Mouse (Mus musculus) embryonic facial prominence, embryonic 11.5 days (tissue): ENCODE measurements around the gene Ube2l6. TPM values are rescaled to one million over a fixed set of nuclear protein-coding genes. Genes with fewer than 3 reads are reported as not detected.

Experiments
- ATAC-seq: fragments of 200-750 bp; cut with Nextera tagmentation; replicated peaks from 2 replicates; pipeline ENCODE4 v1.8.0; 2017; ENCODE audit warnings: low read depth; ENCODE audit not compliant: insufficient number of reproducible peaks, low FRiP score, low TSS enrichment
- DNase-seq: peaks from one replicate; pipeline ENCODE4 v3.0.0-alpha.2; 2015; ENCODE audit warnings: low spot score
- H3K27ac ChIP-seq: fragments of 300-500 bp; sonication (generic); replicated peaks from 2 replicates; pipeline ENCODE4 v1.5.1; 2014; ENCODE audit warnings: mild to moderate bottlenecking, low read depth, low read length, control low read depth
- H3K27me3 ChIP-seq: fragments of 300-500 bp; sonication (generic); 2 replicates; pipeline ENCODE4 v1.6.1; 2014; ENCODE audit warnings: mild to moderate bottlenecking, low read length, moderate library complexity, mixed read lengths; ENCODE audit not compliant: control insufficient read depth, insufficient read depth
- H3K36me3 ChIP-seq: fragments of 300-500 bp; sonication (generic); replicated peaks from 2 replicates; pipeline ENCODE4 v1.6.1; 2014; ENCODE audit warnings: low read depth, mild to moderate bottlenecking, low read length, moderate library complexity, mixed read lengths; ENCODE audit not compliant: control insufficient read depth, insufficient read depth
- H3K4me1 ChIP-seq: fragments of 300-500 bp; sonication (generic); 2 replicates; pipeline ENCODE4 v1.6.1; 2014; ENCODE audit warnings: low read length, mixed read lengths; ENCODE audit not compliant: control insufficient read depth, insufficient read depth
- H3K4me2 ChIP-seq: fragments of 300-500 bp; sonication (generic); 2 replicates; pipeline ENCODE4 v1.6.1; 2014; ENCODE audit warnings: low read depth, mild to moderate bottlenecking, control low read depth, low read length, moderate library complexity
- H3K4me3 ChIP-seq: fragments of 300-500 bp; sonication (generic); 2 replicates; pipeline ENCODE4 v1.5.1; 2014; ENCODE audit warnings: low read depth, low read length, control low read depth
- H3K9ac ChIP-seq: fragments of 300-500 bp; sonication (generic); replicated peaks from 2 replicates; pipeline ENCODE4 v1.6.1; 2014; ENCODE audit warnings: mild to moderate bottlenecking, control low read depth, low read length
- H3K9me3 ChIP-seq: fragments of 300-500 bp; sonication (generic); replicated peaks from 2 replicates; pipeline ENCODE4 v1.6.1; 2016; ENCODE audit warnings: mild to moderate bottlenecking, low read length, inconsistent platforms, mixed read lengths; ENCODE audit not compliant: control insufficient read depth
- WGBS: fragments of 180-500 bp; shearing (Covaris S2); extraction: QIAGEN DNeasy Blood & Tissue Kit; methylation state at CpG from one replicate; pipeline ENCODE4 v1.1.7; 2014; 5-methylcytosine and 5-hydroxymethylcytosine counted together
- polyA plus RNA-seq: library from polyadenylated mRNA; unstranded; fragments of >200 nt; fragmentation: Nextera tagmentation; extraction: Ambion mirVana; gene quantifications from 2 replicates; pipeline ENCODE4 v1.2.1, GENCODE M21; 2014

Ube2l6 gene
- polyA plus RNA-seq, 1 experiment from 2014 or later, result 30.6 TPM

DNA sequence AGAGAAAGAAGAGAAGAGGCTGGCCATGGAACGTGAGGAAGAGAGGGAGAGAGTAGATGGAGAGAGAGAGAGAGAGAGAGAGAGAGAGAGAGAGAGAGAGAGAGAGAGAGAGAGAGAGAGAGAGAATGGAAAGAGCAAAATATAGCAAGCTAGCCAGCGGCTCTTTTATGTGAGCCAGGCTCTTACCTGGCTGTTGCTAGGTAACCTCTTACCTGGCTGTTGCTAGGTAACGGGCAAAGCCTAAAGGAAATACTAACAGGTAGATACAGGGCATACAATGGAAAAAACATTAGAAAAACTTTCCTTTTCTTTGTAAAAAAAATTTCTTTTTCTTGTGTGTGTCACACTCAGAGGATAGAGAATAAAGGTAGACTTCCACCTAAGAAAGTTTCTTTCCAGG, 20.9 kb upstream of the Ube2l6 start:
- peaks cover 3% of the 10 kb centered on the region; the same call in 1 of the 2 replicates for H3K4me1 ChIP-seq
- 61% methylated on average over 3 of the region's 3 CpGs for WGBS
- DNase-seq (peak; percentile 13), ATAC-seq (no peak)
- H3K4me2 ChIP-seq, result no peak overlapping the region
- H3K27ac ChIP-seq, result no peak overlapping the region
- H3K9ac ChIP-seq, result no peak overlapping the region
- H3K36me3 ChIP-seq, result no peaks in the 10 kb centered on the region
- H3K27me3 ChIP-seq, result no peaks in the 10 kb centered on the region
- no peak overlapping the region for H3K4me3 ChIP-seq
- H3K9me3 ChIP-seq, result no peaks in the 10 kb centered on the region

DNA sequence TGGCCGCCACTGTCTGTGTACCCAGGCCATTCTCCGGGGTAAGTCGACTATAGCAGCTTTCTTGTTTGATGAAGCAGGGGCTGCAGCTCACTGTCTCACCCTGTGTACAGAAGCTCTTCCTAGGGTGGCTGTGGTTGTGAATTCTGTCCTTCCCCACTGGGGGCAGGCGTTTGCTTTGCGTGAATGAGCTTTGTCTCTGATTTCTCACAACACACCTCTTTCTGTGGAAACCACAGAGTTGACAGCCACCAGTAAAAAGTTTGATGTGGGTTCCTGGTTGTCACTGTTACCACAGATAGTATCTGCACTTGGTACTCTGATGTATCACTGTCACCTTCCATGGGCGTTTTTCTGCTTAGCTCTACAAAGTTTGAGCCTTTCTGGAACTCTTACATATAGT, 19.4 kb upstream of the Ube2l6 start:
- H3K27me3 ChIP-seq, result no peaks in the 10 kb centered on the region
- no peak overlapping the region for H3K4me3 ChIP-seq
- DNase-seq (peak; percentile 25), ATAC-seq (no peak)
- H3K4me1 ChIP-seq, result peaks cover under 1% of the 10 kb centered on the region; the same call in 1 of the 2 replicates
- H3K4me2 ChIP-seq, result no peak overlapping the region
- H3K36me3 ChIP-seq, result no peaks in the 10 kb centered on the region
- no peak overlapping the region for H3K9ac ChIP-seq
- no peaks in the 10 kb centered on the region for H3K9me3 ChIP-seq
- 60% methylated on average over 6 of the region's 6 CpGs for WGBS
- H3K27ac ChIP-seq, result no peak overlapping the region

DNA sequence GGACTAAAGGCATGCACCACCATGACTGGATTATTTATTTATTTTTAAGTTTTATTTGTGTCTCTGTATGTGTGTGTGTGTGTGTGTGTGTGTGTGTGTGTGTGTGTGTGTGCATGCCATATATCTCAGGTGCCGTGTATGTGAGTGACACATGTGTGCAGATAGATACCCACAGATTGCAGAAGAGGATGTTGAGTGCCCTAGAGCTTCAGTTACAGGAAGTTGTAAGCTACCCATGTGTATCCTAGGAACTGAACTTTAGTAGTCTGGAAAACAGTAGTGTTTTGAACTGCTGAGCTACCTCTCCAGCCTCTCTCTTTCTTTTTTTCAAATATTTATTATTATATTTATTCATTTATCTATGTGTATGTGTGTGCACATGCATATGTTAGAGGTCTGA, 15.3 kb upstream of the Ube2l6 start:
- Histone ChIP-seq H3K4me2 (no peak overlapping the region), H3K27ac (no peak overlapping the region), H3K4me1 (no peaks in the 10 kb centered on the region), H3K4me3 (no peak overlapping the region), H3K36me3 (no peaks in the 10 kb centered on the region), H3K9ac (no peak overlapping the region), H3K9me3 (no peaks in the 10 kb centered on the region), H3K27me3 (no peaks in the 10 kb centered on the region)
- ATAC-seq (no peak), DNase-seq (no peak)
- WGBS, result 81% methylated on average over 1 of the region's 1 CpGs

DNA sequence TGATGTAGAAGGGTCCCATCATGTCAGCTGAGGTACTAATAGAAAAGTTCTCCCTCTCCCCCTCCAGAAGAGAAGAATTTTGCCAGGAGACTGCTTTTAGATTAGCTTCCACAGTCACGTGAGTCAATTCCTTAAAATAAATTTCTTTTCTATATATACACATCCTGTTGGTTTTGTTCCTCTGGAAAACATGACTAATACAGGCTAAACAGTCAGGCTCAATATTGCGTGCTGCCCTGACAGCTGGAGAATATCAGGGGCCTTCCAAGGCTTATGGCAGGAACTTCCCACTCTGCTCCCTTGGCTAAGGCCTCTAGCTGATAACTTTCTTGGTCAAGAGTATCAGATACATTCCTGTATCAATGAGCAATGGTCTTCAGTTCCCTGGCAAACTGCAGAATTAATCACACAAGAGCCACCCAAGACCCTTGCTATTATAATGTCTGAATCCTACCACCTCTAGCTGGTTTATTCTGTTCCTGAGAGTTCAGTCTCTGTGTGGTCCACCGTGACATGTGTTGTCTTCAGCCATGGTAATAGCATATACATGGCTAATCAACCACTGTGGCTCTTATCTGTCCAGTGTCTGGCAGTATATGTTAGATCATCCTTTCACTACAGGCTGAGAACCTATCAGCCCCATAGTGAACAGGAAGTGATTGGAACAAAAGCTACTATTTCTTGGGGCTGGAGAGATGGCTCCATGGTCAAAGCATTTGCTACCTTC, 14.6 kb upstream of the Ube2l6 start:
- Histone ChIP-seq H3K9me3 (no peaks in the 10 kb centered on the region), H3K9ac (no peak overlapping the region), H3K27ac (no peak overlapping the region), H3K4me3 (no peak overlapping the region), H3K4me2 (no peak overlapping the region), H3K36me3 (no peaks in the 10 kb centered on the region), H3K27me3 (no peaks in the 10 kb centered on the region), H3K4me1 (no peaks in the 10 kb centered on the region)
- DNase-seq (no peak), ATAC-seq (no peak)
- 88% methylated on average over 3 of the region's 3 CpGs for WGBS

DNA sequence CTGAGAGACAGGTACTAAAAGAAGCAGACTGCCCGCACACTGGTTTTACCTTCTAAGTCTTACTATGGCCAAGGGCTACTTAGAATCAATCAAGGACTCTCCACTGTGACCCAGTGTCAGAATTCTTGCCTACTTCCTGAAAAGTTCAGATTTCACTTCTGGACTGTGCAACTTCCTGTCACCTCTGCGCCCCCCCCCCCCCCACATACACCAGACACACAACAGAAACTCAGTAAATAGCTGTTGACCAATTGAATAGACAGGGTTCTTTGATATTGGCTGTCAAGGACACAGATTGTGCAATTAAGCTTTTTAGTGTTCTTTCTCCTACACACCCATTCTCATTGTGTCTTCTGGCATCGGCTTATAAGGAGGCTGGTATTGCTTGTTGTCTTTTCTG, 10.3 kb upstream of the Ube2l6 start:
- WGBS, result 80% methylated on average over 3 of the region's 3 CpGs

DNA sequence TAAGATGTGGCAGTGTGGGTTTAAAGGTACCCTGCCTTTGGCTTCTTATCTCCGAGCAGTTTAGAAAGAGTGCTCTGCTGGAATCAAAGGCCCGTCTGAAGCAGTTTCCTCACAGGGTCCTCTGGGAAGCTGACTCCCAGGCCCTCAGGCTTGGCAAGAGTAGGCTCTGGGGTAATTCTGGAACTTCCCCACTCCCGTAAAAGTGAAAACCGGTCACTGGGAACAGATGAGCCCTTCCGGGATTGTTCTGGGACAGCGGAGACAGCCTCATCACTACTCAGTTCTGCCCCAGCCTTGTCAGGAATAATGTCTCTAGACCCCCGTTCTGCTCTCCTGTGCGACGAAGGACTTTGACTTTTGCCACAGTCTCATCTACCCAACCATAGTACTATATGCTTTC, 8.2 kb upstream of the Ube2l6 start:
- H3K27me3 ChIP-seq, result no peaks in the 10 kb centered on the region
- H3K27ac ChIP-seq, result no peak overlapping the region
- DNase-seq (no peak), ATAC-seq (no peak)
- H3K36me3 ChIP-seq, result no peaks in the 10 kb centered on the region
- WGBS, result 50% methylated on average over 9 of the region's 9 CpGs
- H3K9ac ChIP-seq, result no peak overlapping the region
- no peaks in the 10 kb centered on the region for H3K9me3 ChIP-seq
- H3K4me1 ChIP-seq, result no peaks in the 10 kb centered on the region
- H3K4me3 ChIP-seq, result no peak overlapping the region
- H3K4me2 ChIP-seq, result no peak overlapping the region

More for the DNA sequence above, 10.3 kb upstream of the Ube2l6 start:
- H3K36me3 ChIP-seq, result no peaks in the 10 kb centered on the region
- no peaks in the 10 kb centered on the region for H3K27me3 ChIP-seq
- no peak overlapping the region for H3K4me2 ChIP-seq
- no peak overlapping the region for H3K27ac ChIP-seq
- ATAC-seq (no peak), DNase-seq (no peak)
- no peak overlapping the region for H3K9ac ChIP-seq
- H3K9me3 ChIP-seq, result no peaks in the 10 kb centered on the region
- no peaks in the 10 kb centered on the region for H3K4me1 ChIP-seq
- no peak overlapping the region for H3K4me3 ChIP-seq

DNA sequence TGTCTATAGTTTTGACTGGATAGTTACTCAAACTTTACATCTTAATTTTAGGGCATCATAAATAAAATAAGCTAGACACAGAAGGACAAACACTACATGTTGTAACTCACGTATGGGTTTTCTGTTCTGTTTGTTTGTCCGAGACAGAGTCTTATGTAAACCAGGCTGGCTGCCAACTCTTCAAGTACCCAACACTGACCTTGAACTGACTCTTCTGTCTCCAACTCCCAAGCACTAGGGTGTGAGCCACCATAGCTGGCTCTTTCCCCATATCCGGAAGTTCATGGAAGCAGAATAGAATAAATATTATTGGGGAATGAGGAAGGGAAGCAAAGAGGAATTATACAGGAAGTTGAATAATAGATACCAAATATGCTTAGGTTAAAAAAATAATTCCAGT, 6.1 kb upstream of the Ube2l6 start:
- no peak for DNase-seq
- no peaks in the 10 kb centered on the region for H3K36me3 ChIP-seq
- no peaks in the 10 kb centered on the region for H3K27me3 ChIP-seq
- no peak overlapping the region for H3K4me3 ChIP-seq
- H3K9me3 ChIP-seq, result no peaks in the 10 kb centered on the region
- 85% methylated on average over 3 of the region's 3 CpGs for WGBS
- H3K9ac ChIP-seq, result no peak overlapping the region
- no peak overlapping the region for H3K4me2 ChIP-seq
- H3K27ac ChIP-seq, result no peak overlapping the region
- no peak for ATAC-seq
- no peaks in the 10 kb centered on the region for H3K4me1 ChIP-seq

DNA sequence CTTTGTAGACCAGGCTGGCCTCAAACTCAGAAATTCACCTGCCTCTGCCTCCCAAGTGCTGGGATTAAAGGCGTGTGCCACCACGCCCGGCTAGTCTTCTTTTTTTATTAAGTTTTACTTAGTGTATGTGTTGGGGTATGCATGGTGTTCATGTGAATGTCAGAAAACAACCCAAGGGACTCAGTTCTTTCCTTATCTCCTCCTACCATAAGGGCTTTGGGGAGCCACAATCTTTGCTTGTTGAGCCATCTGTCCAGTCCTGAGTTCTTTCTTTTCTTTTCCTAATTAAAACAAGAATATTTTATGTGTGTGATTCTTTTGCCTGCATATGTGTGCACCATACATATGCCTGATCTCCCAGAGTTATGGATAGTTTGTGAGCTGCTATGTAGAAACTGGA, 5.5 kb upstream of the Ube2l6 start:
- Histone ChIP-seq H3K27ac (no peak overlapping the region), H3K9ac (no peak overlapping the region), H3K9me3 (no peaks in the 10 kb centered on the region), H3K4me2 (no peak overlapping the region), H3K4me3 (no peak overlapping the region), H3K27me3 (no peaks in the 10 kb centered on the region), H3K4me1 (no peaks in the 10 kb centered on the region), H3K36me3 (no peaks in the 10 kb centered on the region)
- 95% methylated on average over 3 of the region's 3 CpGs for WGBS
- ATAC-seq (no peak), DNase-seq (no peak)
